Mouse (Mus musculus) lung, embryonic 16.5 days (tissue): ENCODE results near the gene Iqcn. TPM values are rescaled to one million over a fixed set of nuclear protein-coding genes. Genes with fewer than 3 reads are reported as not detected.
A peak's percentile ranks its signal among the peaks of the same experiment; 100 is the strongest.

Experiments
- ATAC-seq: fragments of 200-750 bp; cut with Nextera tagmentation; 2 replicates; pipeline ENCODE4 v1.8.0; 2017; ENCODE audit warnings: low read depth, mild to moderate bottlenecking, moderate library complexity
- H3K27ac ChIP-seq: fragments of 300-500 bp; sonication (generic); 2 replicates; pipeline ENCODE4 v1.5.1; 2014; ENCODE audit warnings: mild to moderate bottlenecking, control low read depth, low read length
- H3K27me3 ChIP-seq: fragments of 300-500 bp; sonication (generic); 2 replicates; pipeline ENCODE4 v1.6.1; 2014; ENCODE audit warnings: low read depth, low read length, mixed read lengths; ENCODE audit not compliant: control insufficient read depth, insufficient read depth
- H3K36me3 ChIP-seq: fragments of 300-500 bp; sonication (generic); 2 replicates; pipeline ENCODE4 v1.6.1; 2014; ENCODE audit warnings: low read length; ENCODE audit not compliant: control insufficient read depth, insufficient read depth
- H3K4me1 ChIP-seq: fragments of 300-500 bp; sonication (generic); replicated peaks from 2 replicates; pipeline ENCODE4 v1.6.1; 2014; ENCODE audit warnings: low read length, mixed read lengths; ENCODE audit not compliant: control insufficient read depth, insufficient read depth
- H3K4me2 ChIP-seq: fragments of 300-500 bp; sonication (generic); 2 replicates; pipeline ENCODE4 v1.6.1; 2014; ENCODE audit warnings: low read depth, low read length, control low read depth
- H3K4me3 ChIP-seq: fragments of 300-500 bp; sonication (generic); 2 replicates; pipeline ENCODE4 v1.5.1; 2014; ENCODE audit warnings: mild to moderate bottlenecking, low read length, control low read depth
- H3K9ac ChIP-seq: fragments of 300-500 bp; sonication (generic); 2 replicates; pipeline ENCODE4 v1.6.1; 2014; ENCODE audit warnings: low read length, control low read depth
- H3K9me3 ChIP-seq: fragments of 300-500 bp; sonication (generic); 2 replicates; pipeline ENCODE4 v1.6.1; 2016; ENCODE audit warnings: low read length; ENCODE audit not compliant: control insufficient read depth
- WGBS: fragments of 180-500 bp; shearing (Covaris S2); extraction: QIAGEN DNeasy Blood & Tissue Kit; methylation state at CpG from one replicate; pipeline ENCODE4 v1.1.7; 2014; 5-methylcytosine and 5-hydroxymethylcytosine counted together
- polyA plus RNA-seq: library from polyadenylated mRNA; unstranded; fragments of >200 nt; fragmentation: Nextera tagmentation; extraction: Ambion mirVana; gene quantifications from 2 replicates; pipeline ENCODE4 v1.2.1, GENCODE M21; 2015

Gene Iqcn
- polyA plus RNA-seq, 1 experiment from 2014 or later = not detected

- H3K27ac ChIP-seq = peak overlapping the region; percentile 95
- H3K4me3 ChIP-seq = peak overlapping the region; percentile 95
- H3K4me1 ChIP-seq = peaks cover 51% of the 10 kb centered on the region
- H3K9ac ChIP-seq = peak overlapping the region; percentile 68
- WGBS = 61% methylated on average over 12 of the region's 12 CpGs
- no peaks in the 10 kb centered on the region for H3K27me3 ChIP-seq
- H3K4me2 ChIP-seq = peak overlapping the region; percentile 59
- H3K36me3 ChIP-seq = peaks cover 6% of the 10 kb centered on the region; the same call in 1 of the 2 replicates
- no peak for ATAC-seq
- H3K9me3 ChIP-seq = no peaks in the 10 kb centered on the region
These were observed 5.6 kb upstream of the Iqcn start for GRCm38 (mm10) chr8:70697366-70698250.

DNA sequence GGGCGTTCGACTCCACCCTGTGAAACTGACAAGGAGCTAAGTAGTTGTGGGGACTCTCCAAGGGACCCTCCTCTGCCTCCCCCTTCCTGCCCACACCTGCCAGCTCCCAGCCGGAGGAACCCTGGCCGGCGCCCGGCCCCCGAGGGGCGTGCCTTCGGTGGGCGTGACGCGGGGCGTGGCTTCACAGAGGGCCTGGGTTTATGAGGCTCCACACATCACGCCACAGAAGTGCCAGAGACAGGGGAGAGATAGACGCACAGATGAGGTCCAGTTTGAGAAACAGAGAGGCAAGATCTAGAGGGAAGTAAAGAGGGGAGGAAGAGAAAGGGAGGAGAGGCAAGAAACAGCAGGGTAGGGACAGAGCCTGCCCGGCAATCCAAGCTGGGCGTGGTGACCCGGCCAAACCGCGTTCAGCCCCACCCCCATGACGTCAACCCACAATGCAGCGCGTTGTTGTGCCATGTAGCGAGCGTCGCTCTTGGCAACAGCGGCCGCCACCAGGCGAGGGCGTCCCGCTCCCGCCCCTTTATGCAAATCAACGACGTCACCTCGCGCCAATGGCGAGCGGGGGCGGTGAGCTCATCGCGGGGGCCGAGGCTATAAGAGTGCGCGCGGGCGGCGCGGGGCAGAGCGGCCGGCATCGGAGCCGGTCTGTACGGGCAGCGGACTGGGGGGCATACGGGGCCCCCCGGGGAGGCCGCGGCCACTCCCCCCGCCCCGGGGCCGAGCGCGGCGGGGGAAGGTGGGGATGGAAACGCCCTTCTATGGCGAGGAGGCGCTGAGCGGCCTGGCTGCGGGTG lies 4.7 kb upstream of the Iqcn start, which contains the start of gene Jund:
TSS of gene Jund (plus strand) at position 640 of the 800 bp plus-strand sequence.
- Histone ChIP-seq H3K4me2 (peak within 1 kb of the TSS; percentile 82), H3K4me3 (peak within 1 kb of the TSS; percentile 95), H3K27me3 (no peaks in the 10 kb centered on the region), H3K9ac (peak within 1 kb of the TSS; percentile 99), H3K4me1 (peaks cover 50% of the 10 kb centered on the region), H3K27ac (peak within 1 kb of the TSS; percentile 97), H3K36me3 (peaks cover 6% of the 10 kb centered on the region; the same call in 1 of the 2 replicates), H3K9me3 (no peaks in the 10 kb centered on the region)
- ATAC-seq = peak; percentile 89
- under 1% methylated on average over 47 of the region's 69 CpGs for WGBS

DNA sequence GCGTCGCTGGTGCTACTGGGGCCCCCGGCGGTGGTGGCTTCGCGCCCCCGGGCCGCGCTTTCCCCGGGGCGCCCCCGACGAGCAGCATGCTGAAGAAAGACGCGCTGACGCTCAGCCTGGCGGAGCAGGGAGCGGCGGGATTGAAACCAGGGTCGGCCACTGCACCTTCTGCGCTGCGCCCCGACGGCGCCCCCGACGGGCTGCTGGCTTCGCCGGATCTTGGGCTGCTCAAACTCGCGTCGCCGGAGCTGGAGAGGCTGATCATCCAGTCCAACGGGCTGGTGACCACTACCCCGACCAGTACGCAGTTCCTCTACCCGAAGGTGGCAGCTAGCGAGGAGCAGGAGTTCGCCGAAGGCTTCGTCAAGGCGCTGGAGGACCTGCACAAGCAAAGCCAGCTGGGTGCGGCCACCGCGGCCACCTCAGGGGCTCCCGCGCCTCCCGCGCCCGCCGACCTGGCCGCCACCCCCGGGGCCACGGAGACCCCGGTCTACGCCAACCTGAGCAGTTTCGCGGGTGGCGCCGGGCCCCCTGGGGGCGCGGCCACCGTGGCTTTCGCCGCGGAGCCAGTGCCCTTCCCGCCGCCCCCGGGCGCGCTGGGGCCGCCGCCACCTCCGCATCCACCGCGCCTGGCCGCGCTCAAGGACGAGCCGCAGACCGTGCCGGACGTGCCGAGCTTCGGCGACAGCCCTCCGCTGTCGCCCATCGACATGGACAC lies 4.0 kb upstream of the Iqcn start:
- WGBS = under 1% methylated on average over 66 of the region's 89 CpGs
- peak; percentile 6; the same call in 1 of the 2 replicates for ATAC-seq
- H3K27me3 ChIP-seq = no peaks in the 10 kb centered on the region
- H3K27ac ChIP-seq = peak overlapping the region; percentile 97
- peaks cover 6% of the 10 kb centered on the region; the same call in 1 of the 2 replicates for H3K36me3 ChIP-seq
- peak overlapping the region; percentile 82 for H3K4me2 ChIP-seq
- H3K4me1 ChIP-seq = peaks cover 46% of the 10 kb centered on the region
- peak overlapping the region; percentile 95 for H3K4me3 ChIP-seq
- H3K9ac ChIP-seq = peak overlapping the region; percentile 99
- no peaks in the 10 kb centered on the region for H3K9me3 ChIP-seq

DNA sequence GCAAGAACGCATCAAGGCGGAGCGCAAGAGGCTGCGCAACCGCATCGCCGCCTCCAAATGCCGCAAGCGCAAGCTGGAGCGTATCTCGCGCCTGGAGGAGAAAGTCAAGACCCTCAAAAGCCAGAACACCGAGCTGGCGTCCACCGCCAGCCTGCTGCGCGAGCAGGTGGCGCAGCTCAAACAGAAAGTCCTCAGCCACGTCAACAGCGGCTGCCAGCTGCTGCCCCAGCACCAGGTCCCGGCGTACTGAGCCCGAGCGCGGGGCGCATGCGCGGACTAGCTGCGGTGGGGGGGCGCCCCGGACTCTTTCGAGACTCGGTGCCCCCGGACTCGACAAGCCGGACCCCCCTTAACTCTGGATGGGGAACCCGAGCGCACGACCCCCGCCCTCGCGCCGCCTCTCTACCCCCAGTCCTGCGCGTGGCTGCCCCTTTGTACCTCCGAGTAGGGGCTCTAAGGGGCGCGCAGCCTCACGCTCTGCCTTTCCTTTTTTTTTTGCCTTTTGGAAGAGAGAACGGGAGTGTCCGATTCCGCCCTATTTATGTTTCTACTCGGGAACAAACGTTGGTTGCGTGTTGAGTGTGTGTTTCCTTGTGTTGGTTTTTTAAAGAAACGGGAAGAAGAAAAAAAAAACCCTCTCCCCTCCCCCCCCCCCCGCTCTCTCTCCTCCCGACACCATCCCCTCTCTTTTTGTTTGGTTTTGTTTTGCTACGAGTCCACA lies 3.3 kb upstream of the Iqcn start:
- Histone ChIP-seq H3K36me3 (peaks cover 6% of the 10 kb centered on the region; the same call in 1 of the 2 replicates), H3K27me3 (no peaks in the 10 kb centered on the region), H3K4me3 (peak overlapping the region; percentile 95), H3K4me2 (peak overlapping the region; percentile 82), H3K9me3 (no peaks in the 10 kb centered on the region), H3K4me1 (peaks cover 46% of the 10 kb centered on the region), H3K27ac (peak overlapping the region; percentile 97), H3K9ac (peak overlapping the region; percentile 99)
- under 1% methylated on average over 59 of the region's 59 CpGs for WGBS
- peak; percentile 15; the same call in 1 of the 2 replicates for ATAC-seq

DNA sequence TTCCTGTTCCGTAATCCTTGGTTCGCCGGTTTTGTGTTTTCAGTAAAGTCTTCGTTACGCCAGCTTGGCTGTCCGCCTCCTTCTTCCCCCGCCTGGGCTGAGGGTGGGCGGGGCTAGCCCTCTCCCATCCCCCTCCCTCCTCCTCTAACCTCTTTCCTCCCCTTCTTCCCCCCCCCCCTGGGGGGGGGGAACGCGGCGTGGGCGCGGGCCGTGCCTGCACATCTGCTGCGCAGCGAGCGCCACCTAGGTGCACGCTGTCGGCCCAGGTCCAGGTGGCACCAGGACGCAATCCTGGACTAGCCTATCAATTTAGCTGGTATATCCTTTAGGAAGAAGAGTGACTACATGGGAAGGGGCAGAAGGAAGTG lies 2.7 kb upstream of the Iqcn start:
- H3K27me3 ChIP-seq = no peaks in the 10 kb centered on the region
- H3K27ac ChIP-seq = peak overlapping the region; percentile 97
- ATAC-seq = peak; percentile 5
- H3K4me1 ChIP-seq = peaks cover 41% of the 10 kb centered on the region
- no peaks in the 10 kb centered on the region for H3K9me3 ChIP-seq
- peaks cover 6% of the 10 kb centered on the region; the same call in 1 of the 2 replicates for H3K36me3 ChIP-seq
- H3K9ac ChIP-seq = peak overlapping the region; percentile 99
- peak overlapping the region; percentile 95 for H3K4me3 ChIP-seq
- WGBS = under 1% methylated on average over 20 of the region's 20 CpGs
- peak overlapping the region; percentile 82 for H3K4me2 ChIP-seq

DNA sequence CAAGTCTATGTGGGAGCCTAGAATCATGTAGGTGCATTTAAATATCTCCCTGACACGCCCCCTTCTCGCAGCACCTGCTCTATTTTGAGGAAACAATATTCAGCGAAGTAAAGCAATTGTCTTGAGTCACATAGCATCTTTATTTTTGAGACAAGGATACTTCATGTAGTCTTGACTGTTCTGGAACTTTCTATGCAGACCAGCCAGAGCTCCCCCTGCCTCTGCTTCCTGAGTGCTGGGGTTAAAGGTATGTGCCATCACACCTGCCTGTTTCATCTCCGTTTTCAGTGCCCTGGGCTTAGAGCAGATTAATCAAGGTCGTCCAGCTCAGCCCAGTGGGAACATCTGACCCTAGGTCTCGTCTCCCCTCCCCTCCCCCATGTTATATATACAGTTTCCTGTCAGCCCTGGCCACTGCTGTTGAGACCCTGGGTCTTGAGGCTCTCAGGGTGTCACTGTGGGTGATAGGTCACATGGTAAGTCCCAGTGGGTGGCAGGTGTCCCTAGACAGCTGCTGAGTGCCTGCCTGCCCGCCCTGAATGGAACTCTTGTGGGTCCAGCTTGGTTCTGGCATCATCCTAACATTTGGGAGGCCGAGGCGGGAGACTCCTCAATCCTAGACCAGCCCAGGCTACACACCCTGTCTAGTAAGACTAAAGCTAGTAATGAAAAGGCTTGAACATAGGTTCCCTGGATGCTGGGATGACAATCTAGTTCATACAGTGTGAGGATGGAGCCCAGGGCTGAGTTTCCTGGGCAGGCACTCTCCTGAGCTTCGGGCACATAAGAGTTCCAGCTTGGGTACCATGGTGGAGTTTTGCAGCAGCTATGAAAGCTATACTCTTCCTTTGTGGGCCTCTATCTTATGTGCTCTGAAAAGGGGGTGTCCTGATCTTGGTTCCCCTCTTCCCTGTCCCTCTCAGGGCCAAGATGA lies 1.9 kb upstream of the Iqcn start:
- H3K9ac ChIP-seq = peak overlapping the region; percentile 56
- H3K36me3 ChIP-seq = peaks cover 6% of the 10 kb centered on the region; the same call in 1 of the 2 replicates
- WGBS = 49% methylated on average over 10 of the region's 10 CpGs
- H3K4me3 ChIP-seq = peak overlapping the region; percentile 95
- H3K9me3 ChIP-seq = no peaks in the 10 kb centered on the region
- no peaks in the 10 kb centered on the region for H3K27me3 ChIP-seq
- H3K27ac ChIP-seq = peak overlapping the region; percentile 10
- ATAC-seq = no peak
- peaks cover 33% of the 10 kb centered on the region for H3K4me1 ChIP-seq
- peak overlapping the region; percentile 82 for H3K4me2 ChIP-seq

DNA sequence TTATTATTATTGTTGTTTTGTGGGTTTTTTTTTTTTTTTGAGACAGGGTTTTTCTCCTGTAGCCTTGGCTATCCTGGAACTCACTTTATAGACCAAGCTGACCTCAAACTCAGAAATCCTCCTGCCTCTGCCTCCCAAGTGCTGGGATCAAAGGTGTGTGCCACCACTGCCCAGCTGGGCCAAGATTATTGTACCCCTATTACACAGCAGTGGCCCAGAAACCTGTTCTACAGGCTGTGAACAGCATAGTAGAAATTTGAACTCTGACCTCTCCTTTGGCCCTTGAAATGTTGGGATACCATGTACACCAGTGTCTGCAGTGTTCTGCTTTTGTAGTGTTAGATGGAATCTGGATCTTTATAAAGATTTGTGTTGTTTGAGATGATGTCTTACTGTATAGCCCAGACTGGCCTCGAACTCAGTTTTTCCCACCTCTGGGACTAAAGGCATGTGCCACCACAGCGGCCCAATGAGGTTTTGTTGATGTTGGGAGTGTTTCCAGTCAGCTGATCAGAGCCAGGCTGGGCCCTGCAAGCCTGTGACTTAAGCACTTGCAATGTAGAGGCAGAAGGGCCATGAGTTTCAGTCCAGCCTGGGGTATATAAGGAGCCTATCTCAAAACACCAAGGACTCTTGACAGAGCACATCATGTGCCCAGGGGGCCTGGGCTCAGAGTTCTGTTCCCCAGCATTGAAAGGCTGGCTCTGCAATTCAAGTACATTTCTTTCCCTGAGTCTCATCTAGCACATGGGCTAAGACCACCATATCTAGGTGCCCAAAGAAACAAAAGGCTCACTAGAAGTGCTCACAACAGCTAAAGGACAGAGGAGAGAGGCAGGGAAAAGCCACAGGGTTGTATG lies 1.0 kb upstream of the Iqcn start:
- no peak for ATAC-seq
- Histone ChIP-seq H3K4me1 (peaks cover 24% of the 10 kb centered on the region), H3K9me3 (no peaks in the 10 kb centered on the region), H3K27ac (no peak overlapping the region), H3K36me3 (peaks cover 6% of the 10 kb centered on the region; the same call in 1 of the 2 replicates), H3K27me3 (no peaks in the 10 kb centered on the region), H3K4me2 (no peak overlapping the region), H3K4me3 (no peak overlapping the region), H3K9ac (no peak overlapping the region)
- WGBS = 69% methylated on average over 2 of the region's 2 CpGs
